Mouse (Mus musculus) lung, postnatal 0 days (tissue): ENCODE measurements around the gene Mgst3. TPM values are rescaled to one million over a fixed set of nuclear protein-coding genes. Genes with fewer than 3 reads are reported as not detected.
A peak's percentile ranks its signal among the peaks of the same experiment; 100 is the strongest.

Experiments used
- ATAC-seq: fragments of 200-750 bp; cut with Nextera tagmentation; 2 replicates; pipeline ENCODE4 v1.8.0; 2017; ENCODE audit warnings: moderate library complexity
- DNase-seq: peaks from one replicate; pipeline ENCODE4 v3.0.0-alpha.2; 2016; ENCODE audit warnings: low spot score
- H3K27ac ChIP-seq: fragments of 300-500 bp; sonication (generic); 2 replicates; pipeline ENCODE4 v1.5.1; 2014; ENCODE audit warnings: antibody characterized with exemption, mild to moderate bottlenecking, low read length, mixed read lengths
- H3K27me3 ChIP-seq: fragments of 300-500 bp; sonication (generic); replicated peaks from 2 replicates; pipeline ENCODE4 v1.6.1; 2014; ENCODE audit warnings: low read length, mixed read lengths; ENCODE audit not compliant: insufficient read depth
- H3K36me3 ChIP-seq: fragments of 300-500 bp; sonication (generic); 2 replicates; pipeline ENCODE4 v1.6.1; 2014; ENCODE audit warnings: low read length, mixed read lengths; ENCODE audit not compliant: insufficient read depth
- H3K4me1 ChIP-seq: fragments of 300-500 bp; sonication (generic); 2 replicates; pipeline ENCODE4 v1.6.1; 2014; ENCODE audit warnings: antibody characterized with exemption, low read depth, low read length, mixed read lengths; ENCODE audit not compliant: insufficient read depth
- H3K4me2 ChIP-seq: fragments of 300-500 bp; sonication (generic); replicated peaks from 2 replicates; pipeline ENCODE4 v1.6.1; 2014; ENCODE audit warnings: low read depth, mild to moderate bottlenecking, low read length, moderate library complexity, mixed read lengths
- H3K4me3 ChIP-seq: fragments of 300-500 bp; sonication (generic); 2 replicates; pipeline ENCODE4 v1.5.1; 2014; ENCODE audit warnings: low read depth, low read length
- H3K9ac ChIP-seq: fragments of 300-500 bp; sonication (generic); replicated peaks from 2 replicates; pipeline ENCODE4 v1.6.1; 2014; ENCODE audit warnings: low read depth, mild to moderate bottlenecking
- H3K9me3 ChIP-seq: fragments of 300-500 bp; sonication (generic); 2 replicates; pipeline ENCODE4 v1.6.1; 2016; ENCODE audit warnings: low read length, mixed read lengths
- CTCF ChIP-seq: IDR thresholded peaks from 2 replicates; pipeline ENCODE4 v1.5.1; 2016; ENCODE audit warnings: antibody characterized with exemption, mild to moderate bottlenecking
- EP300 ChIP-seq: IDR thresholded peaks from 2 replicates; pipeline ENCODE4 v1.6.1; 2016; ENCODE audit warnings: antibody characterized with exemption, mild to moderate bottlenecking, control low read depth
- WGBS: fragments of 180-500 bp; shearing (Covaris S2); extraction: QIAGEN DNeasy Blood & Tissue Kit; methylation state at CpG from one replicate; pipeline ENCODE4 v1.1.7; 2014; 5-methylcytosine and 5-hydroxymethylcytosine counted together
- polyA plus RNA-seq: library from polyadenylated mRNA; unstranded; fragments of >200 nt; fragmentation: Nextera tagmentation; extraction: Ambion mirVana; gene quantifications from 2 replicates; pipeline ENCODE4 v1.2.1, GENCODE M21; 2015

Mgst3 gene
- polyA plus RNA-seq, 1 experiment from 2014 or later, result 70.1 TPM

- ATAC-seq, result peak; percentile 78
- Histone ChIP-seq H3K9me3 (no peaks in the 10 kb centered on the region), H3K4me3 (no peak overlapping the region), H3K4me2 (no peak overlapping the region), H3K36me3 (0 out of 2 replicates have a peak, but pooled peaks cover 8% of the 10 kb centered on the region), H3K27me3 (no peaks in the 10 kb centered on the region), H3K9ac (no peak overlapping the region), H3K27ac (no peak overlapping the region), H3K4me1 (no peaks in the 10 kb centered on the region)
- TF ChIP-seq CTCF, result peak; percentile 99
- TF ChIP-seq EP300, result no peak
- peak; percentile 92 for DNase-seq
- WGBS, result 6% methylated on average over 7 of the region's 7 CpGs
These were observed 23.7 kb downstream of the Mgst3 start for GRCm38 (mm10) chr1:167369905-167370304.

- ATAC-seq (no peak), DNase-seq (no peak)
- TF ChIP-seq EP300 (no peak), CTCF (no peak)
- H3K9me3 ChIP-seq, result no peaks in the 10 kb centered on the region
- no peaks in the 10 kb centered on the region for H3K27me3 ChIP-seq
- H3K4me3 ChIP-seq, result no peak overlapping the region
- no peak overlapping the region for H3K27ac ChIP-seq
- no peak overlapping the region for H3K9ac ChIP-seq
- H3K4me1 ChIP-seq, result no peaks in the 10 kb centered on the region
- H3K36me3 ChIP-seq, result 0 out of 2 replicates have a peak, but pooled peaks cover 8% of the 10 kb centered on the region
- 77% methylated on average over 7 of the region's 7 CpGs for WGBS
- H3K4me2 ChIP-seq, result no peak overlapping the region
These were observed 25.1 kb downstream of the Mgst3 start for GRCm38 (mm10) chr1:167368513-167368912.

- ATAC-seq, result no peak
- H3K27ac ChIP-seq, result no peak overlapping the region
- no peaks in the 10 kb centered on the region for H3K4me1 ChIP-seq
- TF ChIP-seq CTCF, result no peak
- TF ChIP-seq EP300, result no peak
- no peaks in the 10 kb centered on the region for H3K27me3 ChIP-seq
- H3K36me3 ChIP-seq, result 0 out of 2 replicates have a peak, but pooled peaks cover 8% of the 10 kb centered on the region
- no peak overlapping the region for H3K4me2 ChIP-seq
- no peak overlapping the region for H3K9ac ChIP-seq
- 92% methylated on average over 4 of the region's 4 CpGs for WGBS
- no peak overlapping the region for H3K4me3 ChIP-seq
- H3K9me3 ChIP-seq, result no peaks in the 10 kb centered on the region
- DNase-seq, result no peak
These were observed 25.6 kb downstream of the Mgst3 start for GRCm38 (mm10) chr1:167368018-167368417.

- Histone ChIP-seq H3K4me2 (no peak overlapping the region), H3K27me3 (no peaks in the 10 kb centered on the region), H3K4me1 (no peaks in the 10 kb centered on the region), H3K9ac (no peak overlapping the region), H3K4me3 (no peak overlapping the region), H3K27ac (no peak overlapping the region), H3K9me3 (no peaks in the 10 kb centered on the region), H3K36me3 (0 out of 2 replicates have a peak, but pooled peaks cover 5% of the 10 kb centered on the region)
- ATAC-seq, result no peak
- 87% methylated on average over 6 of the region's 6 CpGs for WGBS
- TF ChIP-seq CTCF, result no peak
- no peak for TF ChIP-seq EP300
- DNase-seq, result no peak
These were observed 27.0 kb downstream of the Mgst3 start for GRCm38 (mm10) chr1:167366621-167367020.

- Histone ChIP-seq H3K9me3 (no peaks in the 10 kb centered on the region), H3K4me3 (no peak overlapping the region), H3K4me2 (no peak overlapping the region), H3K36me3 (0 out of 2 replicates have a peak, but pooled peaks cover 5% of the 10 kb centered on the region), H3K27ac (no peak overlapping the region), H3K9ac (no peak overlapping the region), H3K4me1 (no peaks in the 10 kb centered on the region), H3K27me3 (no peaks in the 10 kb centered on the region)
- DNase-seq, result no peak
- 88% methylated on average over 7 of the region's 7 CpGs for WGBS
- TF ChIP-seq EP300, result no peak
- TF ChIP-seq CTCF, result no peak
- ATAC-seq, result no peak
These were observed 27.8 kb downstream of the Mgst3 start for GRCm38 (mm10) chr1:167365808-167366207.

- 0 out of 2 replicates have a peak, but pooled peaks cover 5% of the 10 kb centered on the region for H3K36me3 ChIP-seq
- no peak for TF ChIP-seq EP300
- no peak for TF ChIP-seq CTCF
- H3K9me3 ChIP-seq, result no peaks in the 10 kb centered on the region
These were observed 30.3 kb downstream of the Mgst3 start for GRCm38 (mm10) chr1:167363322-167363721.

GRCm38 (mm10) chr1:167362819-167363218 lies 30.8 kb downstream of the Mgst3 start:
- Histone ChIP-seq H3K9ac (no peak overlapping the region), H3K4me1 (no peaks in the 10 kb centered on the region), H3K4me3 (no peak overlapping the region), H3K27me3 (no peaks in the 10 kb centered on the region), H3K36me3 (0 out of 2 replicates have a peak, but pooled peaks cover 5% of the 10 kb centered on the region), H3K27ac (no peak overlapping the region), H3K9me3 (no peaks in the 10 kb centered on the region), H3K4me2 (no peak overlapping the region)
- WGBS, result 85% methylated on average over 4 of the region's 4 CpGs
- DNase-seq, result no peak
- no peak for TF ChIP-seq CTCF
- no peak for TF ChIP-seq EP300
- ATAC-seq, result no peak

More at GRCm38 (mm10) chr1:167363322-167363721, 30.3 kb downstream of the Mgst3 start:
- no peaks in the 10 kb centered on the region for H3K27me3 ChIP-seq
- no peak overlapping the region for H3K9ac ChIP-seq
- ATAC-seq (no peak), DNase-seq (no peak)
- no peaks in the 10 kb centered on the region for H3K4me1 ChIP-seq
- 62% methylated on average over 5 of the region's 5 CpGs for WGBS
- H3K27ac ChIP-seq, result no peak overlapping the region
- H3K4me3 ChIP-seq, result no peak overlapping the region
- no peak overlapping the region for H3K4me2 ChIP-seq
